ENCODE assay signal across 11 mouse cellular contexts in the genomic region with DNA sequence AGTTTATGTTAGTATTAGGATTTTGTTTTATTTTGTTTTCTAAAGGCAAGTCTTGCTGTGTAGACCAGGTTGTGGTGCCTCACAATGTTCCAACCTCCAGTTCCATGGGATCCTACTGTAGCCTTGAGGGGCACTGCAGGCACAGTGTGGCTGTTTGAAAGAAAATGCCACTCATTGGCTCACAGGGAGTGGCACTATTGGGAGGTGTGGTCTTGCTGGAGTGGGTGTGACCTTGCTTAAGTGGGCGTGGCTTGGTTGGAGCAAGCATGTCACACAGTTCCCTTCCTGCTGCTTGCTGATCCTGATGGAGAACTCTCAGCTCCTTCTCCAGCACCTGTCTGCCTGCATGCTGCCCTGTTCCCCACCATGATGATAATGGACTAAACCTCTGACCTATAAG. TPM values are rescaled to one million over a fixed set of nuclear protein-coding genes. Genes with fewer than 3 reads are reported as not detected.
DNase-seq lines count a peak whose midpoint lies in the region; ATAC-seq and TF ChIP-seq lines count a peak whose summit lies in the region.
"Had no signal": no experiment of that assay in that cellular context is flagged by ENCODE, and none has a peak within 500 bp of the region (broad histone marks: within the 10 kb centered on the region; RNA-seq: fewer than 3 reads in every experiment).

No protein-coding gene starts in this region.

- no peak overlapping the region for H3K4me2 ChIP-seq in intestine, postnatal 0 days (replicated peaks; ENCODE audit: low read depth)
- H3K4me2 ChIP-seq: heart, embryonic 13.5 days; limb, embryonic 12.5 days had no signal

- no peaks in the 10 kb centered on the region for H3K9me3 ChIP-seq in intestine, postnatal 0 days (ENCODE audit: control insufficient read depth)
- H3K9me3 ChIP-seq: heart, embryonic 13.5 days; limb, embryonic 12.5 days had no signal

- no peak for TF ChIP-seq POLR2A in cerebellum, adult 2 months (IDR thresholded peaks at IDR 0.05; ENCODE audit: borderline replicate concordance, insufficient read depth, low read length)

- no peaks in the 10 kb centered on the region for H3K4me1 ChIP-seq in intestine, postnatal 0 days (replicated peaks; ENCODE audit: control insufficient read depth, insufficient read depth, low read length)
- no peaks in the 10 kb centered on the region for H3K4me1 ChIP-seq in cerebellum, adult 2 months (ENCODE audit: control insufficient read depth, insufficient read depth, low read length)
- H3K4me1 ChIP-seq: heart, embryonic 13.5 days; limb, embryonic 12.5 days had no signal

- 0% methylated on average over 1 of the region's 1 CpGs for WGBS in intestine, postnatal 0 days
- WGBS in cerebellum, adult 2 months, result 12% methylated on average over 1 of the region's 1 CpGs

- H3K4me3 ChIP-seq in intestine, postnatal 0 days (ENCODE audit: low read depth, low read length), result no peak overlapping the region
- no peak overlapping the region for H3K4me3 ChIP-seq in cerebellum, adult 2 months (replicated peaks; ENCODE audit: insufficient read depth, low read depth, low read length)
- H3K4me3 ChIP-seq: heart, embryonic 13.5 days; limb, embryonic 12.5 days had no signal

- no peak overlapping the region for H3K27ac ChIP-seq in intestine, postnatal 0 days (ENCODE audit: low read depth, low read length)
- no peak overlapping the region for H3K27ac ChIP-seq in cerebellum, adult 2 months (ENCODE audit: insufficient read depth, low read length)
- H3K27ac ChIP-seq: heart, embryonic 13.5 days; limb, embryonic 12.5 days had no signal

- H3K36me3 ChIP-seq in intestine, postnatal 0 days (ENCODE audit: control insufficient read depth, insufficient read depth), result no peaks in the 10 kb centered on the region
- H3K36me3 ChIP-seq: heart, embryonic 13.5 days; limb, embryonic 12.5 days had no signal

- peak; percentile 42 to 51 for DNase-seq in kidney, postnatal 4 days
- DNase-seq in kidney, postnatal 25 days, result no peak
- DNase-seq in adipocyte (ENCODE audit: low spot score), result peak; percentile 21
- DNase-seq in retina, embryonic 14.5 days (ENCODE audit: low spot score), result peak; percentile 36
- no peak for DNase-seq in cerebellum, adult 2 months
- DNase-seq in frontal cortex, postnatal 25 days (ENCODE audit: low spot score in 2 of 2), result no peak
- no peak for DNase-seq in cerebellum, adult 9-11 months
- DNase-seq: thymus, postnatal 36 days had no signal

- no peaks in the 10 kb centered on the region for H3K27me3 ChIP-seq in intestine, postnatal 0 days (replicated peaks; ENCODE audit: control insufficient read depth, insufficient read depth, low read length)
- no peaks in the 10 kb centered on the region for H3K27me3 ChIP-seq in cerebellum, adult 2 months (ENCODE audit: control insufficient read depth, insufficient read depth, low read length)
- H3K27me3 ChIP-seq: heart, embryonic 13.5 days; limb, embryonic 12.5 days had no signal

- no peak for TF ChIP-seq CTCF in intestine, postnatal 0 days (IDR thresholded peaks at IDR 0.05; ENCODE audit: low read depth)
- no peak for TF ChIP-seq CTCF in cerebellum, adult 2 months (IDR thresholded peaks at IDR 0.05; ENCODE audit: borderline replicate concordance, insufficient read depth, low read depth, low read length)

- H3K9ac ChIP-seq in intestine, postnatal 0 days (ENCODE audit: low read depth, low read length), result no peak overlapping the region
- H3K9ac ChIP-seq: heart, embryonic 13.5 days; limb, embryonic 12.5 days had no signal

- peak; percentile 82 for ATAC-seq in intestine, postnatal 0 days

RNA-seq across cellular contexts. Expression of a gene that starts 18.6 kb away (rescaled TPM):
- polyA plus RNA-seq in intestine, postnatal 0 days (2015; fragmentation: Nextera tagmentation; extraction: Ambion mirVana), result 0.17 and 0.43 TPM in 2 replicates
- 2.7 and 3.5 TPM in 2 replicates for polyA plus RNA-seq in cerebellum, adult 2 months (2012; rRNA removed)

RNA-seq across cellular contexts. Expression of a gene that starts 30.8 kb away (rescaled TPM):
- 2.2 and 2.4 TPM in 2 replicates for polyA plus RNA-seq in intestine, postnatal 0 days (2015; fragmentation: Nextera tagmentation; extraction: Ambion mirVana)
- 5.1 and 6.7 TPM in 2 replicates for polyA plus RNA-seq in cerebellum, adult 2 months (2012; rRNA removed)

Comparison
In these comparisons a context has a peak if more than half of its experiments do, and no peak if none do; other contexts are left out.
1. DNase-seq: peak in kidney, postnatal 4 days (2 of 2), adipocyte (single experiment) and retina, embryonic 14.5 days (single experiment); none in kidney, postnatal 25 days (0 of 2), cerebellum, adult 2 months (0 of 2), frontal cortex, postnatal 25 days (0 of 2) and cerebellum, adult 9-11 months (single experiment).